Mouse (Mus musculus): ENCODE measurements around the gene Rabgap1l. TPM values are rescaled to one million over a fixed set of nuclear protein-coding genes. Genes with fewer than 3 reads are reported as not detected.

The Rabgap1l gene
- polyA plus RNA-seq, 1 experiment: 14.2 TPM

- H3K36me3 ChIP-seq (ENCODE audit: control insufficient read depth, insufficient read depth, low read length): no peaks in the 10 kb centered on the region; the same call in 1 of the 2 replicates
- no peak overlapping the region for H3K27ac ChIP-seq (ENCODE audit: control insufficient read depth, insufficient read depth, low read depth, low read length)
- no peaks in the 10 kb centered on the region for H3K4me1 ChIP-seq (ENCODE audit: control insufficient read depth, insufficient read depth, low read length)
- TF ChIP-seq CTCF (IDR thresholded peaks at IDR 0.05; ENCODE audit: control insufficient read depth, insufficient read depth, insufficient replicate concordance, low read depth, low read length) (no peak), POLR2A (IDR thresholded peaks at IDR 0.05; ENCODE audit: control insufficient read depth, low read depth, low read length) (no peak)
- H3K27me3 ChIP-seq (ENCODE audit: control insufficient read depth, insufficient read depth, low read length): no peaks in the 10 kb centered on the region
- H3K4me3 ChIP-seq (ENCODE audit: control insufficient read depth, low read depth, low read length): no peak overlapping the region
These were observed 565.8 kb downstream of the Rabgap1l start for GRCm38 (mm10) chr1:160227196-160227595.

- Histone ChIP-seq H3K4me1 (ENCODE audit: control insufficient read depth, insufficient read depth, low read length) (no peaks in the 10 kb centered on the region), H3K27ac (ENCODE audit: control insufficient read depth, insufficient read depth, low read depth, low read length) (no peak overlapping the region), H3K27me3 (ENCODE audit: control insufficient read depth, insufficient read depth, low read length) (no peaks in the 10 kb centered on the region), H3K4me3 (ENCODE audit: control insufficient read depth, low read depth, low read length) (no peak overlapping the region), H3K36me3 (ENCODE audit: control insufficient read depth, insufficient read depth, low read length) (no peaks in the 10 kb centered on the region; the same call in 1 of the 2 replicates)
- no peak for TF ChIP-seq CTCF (IDR thresholded peaks at IDR 0.05; ENCODE audit: control insufficient read depth, insufficient read depth, insufficient replicate concordance, low read depth, low read length)
These were observed 568.9 kb downstream of the Rabgap1l start for GRCm38 (mm10) chr1:160224093-160224492.

DNA sequence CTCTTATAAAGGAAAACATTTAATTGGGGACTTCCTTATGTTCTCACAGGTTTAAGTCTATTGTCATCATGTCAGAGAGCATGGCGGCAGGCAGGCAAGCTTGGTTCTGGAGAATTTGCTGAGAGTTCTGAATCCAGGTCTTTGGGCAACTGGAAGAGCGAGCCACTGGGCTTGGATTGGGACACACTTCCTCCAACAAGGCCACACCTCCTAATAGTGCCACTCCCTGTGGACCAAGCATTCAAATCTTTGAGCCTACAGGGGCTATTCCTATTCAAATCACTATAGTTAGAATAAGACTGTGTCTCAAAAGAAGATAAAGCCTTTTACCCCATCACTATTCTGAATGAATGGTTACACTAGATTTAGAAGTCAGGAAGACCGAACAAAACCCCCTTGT is 575.1 kb downstream of the Rabgap1l start:
- no peak overlapping the region for H3K4me3 ChIP-seq (ENCODE audit: control insufficient read depth, low read depth, low read length)

DNA sequence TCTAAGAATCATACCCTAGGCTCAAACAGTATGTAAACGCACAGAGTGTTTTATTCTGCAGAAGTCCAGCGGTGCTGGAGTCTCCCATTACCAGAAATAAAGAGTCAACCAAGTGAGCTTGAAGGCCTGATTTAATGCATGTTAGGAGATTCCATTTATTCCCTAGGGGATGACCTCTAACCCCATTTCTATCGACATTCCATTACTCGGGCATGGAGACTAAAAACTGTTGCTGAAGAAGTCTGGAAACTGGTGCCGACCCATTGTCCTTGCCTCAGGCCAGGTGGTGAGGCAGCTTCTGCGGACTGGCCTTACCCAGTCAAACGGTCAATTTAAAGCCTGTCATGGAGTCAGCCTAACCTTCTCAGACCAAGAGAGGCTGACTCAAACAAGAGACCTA is 578.8 kb downstream of the Rabgap1l start:
- Histone ChIP-seq H3K4me3 (ENCODE audit: control insufficient read depth, low read depth, low read length) (peak overlapping the region; percentile 65), H3K27ac (ENCODE audit: control insufficient read depth, insufficient read depth, low read depth, low read length) (no peak overlapping the region), H3K27me3 (ENCODE audit: control insufficient read depth, insufficient read depth, low read length) (no peaks in the 10 kb centered on the region), H3K36me3 (ENCODE audit: control insufficient read depth, insufficient read depth, low read length) (no peaks in the 10 kb centered on the region), H3K4me1 (ENCODE audit: control insufficient read depth, insufficient read depth, low read length) (peaks cover 3% of the 10 kb centered on the region; the same call in 1 of the 2 replicates)
- no peak for TF ChIP-seq POLR2A (IDR thresholded peaks at IDR 0.05; ENCODE audit: control insufficient read depth, low read depth, low read length)
- TF ChIP-seq CTCF (IDR thresholded peaks at IDR 0.05; ENCODE audit: control insufficient read depth, insufficient read depth, insufficient replicate concordance, low read depth, low read length): no peak

More for the DNA sequence above, 575.1 kb downstream of the Rabgap1l start:
- no peak overlapping the region for H3K27ac ChIP-seq (ENCODE audit: control insufficient read depth, insufficient read depth, low read depth, low read length)
- no peaks in the 10 kb centered on the region for H3K4me1 ChIP-seq (ENCODE audit: control insufficient read depth, insufficient read depth, low read length)
- TF ChIP-seq CTCF (IDR thresholded peaks at IDR 0.05; ENCODE audit: control insufficient read depth, insufficient read depth, insufficient replicate concordance, low read depth, low read length): no peak
- no peak for TF ChIP-seq POLR2A (IDR thresholded peaks at IDR 0.05; ENCODE audit: control insufficient read depth, low read depth, low read length)
- no peaks in the 10 kb centered on the region for H3K27me3 ChIP-seq (ENCODE audit: control insufficient read depth, insufficient read depth, low read length)
- H3K36me3 ChIP-seq (ENCODE audit: control insufficient read depth, insufficient read depth, low read length): no peaks in the 10 kb centered on the region

DNA sequence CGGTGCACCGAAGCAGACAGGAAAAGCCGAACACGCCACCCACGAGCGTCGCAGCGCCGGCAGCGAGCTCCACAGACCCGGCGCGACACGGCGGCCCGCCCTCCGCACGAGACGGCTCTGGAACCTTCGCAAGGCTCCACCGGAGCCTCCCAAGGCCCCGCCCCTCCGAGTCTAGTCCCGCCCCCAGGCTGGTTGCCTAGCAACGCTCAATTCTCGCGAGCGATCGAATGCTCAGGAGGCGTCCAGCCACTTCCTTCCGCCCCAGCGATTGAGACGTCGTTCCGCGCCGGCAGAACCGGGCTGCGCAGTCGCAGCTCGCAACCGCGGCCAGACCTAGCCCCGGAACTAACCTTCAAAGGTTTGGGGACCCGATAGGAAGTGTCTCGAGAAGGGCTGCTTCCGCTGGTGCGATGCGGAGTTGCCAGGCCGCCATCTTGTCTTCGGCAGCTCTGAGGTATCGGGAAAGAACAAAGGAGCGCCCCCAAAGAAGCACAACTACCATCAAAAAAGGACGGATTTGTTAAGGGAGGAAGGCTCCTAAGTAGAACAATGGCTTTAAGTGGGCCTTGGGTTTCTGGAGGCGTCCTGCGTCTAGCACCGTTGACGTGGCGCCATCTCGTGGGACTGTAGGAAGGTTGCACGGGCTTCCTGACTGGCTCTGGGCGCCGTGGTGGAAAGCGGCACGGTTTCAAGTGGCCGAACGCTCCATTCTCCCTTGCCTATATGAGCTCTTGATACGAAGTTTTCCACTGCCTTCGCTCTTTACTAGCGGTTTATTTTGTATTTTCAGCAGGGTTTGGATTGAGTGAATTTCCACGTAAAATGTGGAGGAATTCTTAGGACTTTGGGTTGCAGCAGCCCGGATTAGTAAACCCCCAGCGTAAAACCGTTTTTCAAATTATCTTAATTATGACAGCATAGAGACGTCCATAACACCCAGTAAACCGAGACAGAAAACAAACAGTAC is 580.0 kb downstream of the Rabgap1l start, which contains the start of gene Cacybp:
Gene Cacybp (minus strand): TSS at position 173 of the 967 bp plus-strand sequence.
- H3K36me3 ChIP-seq (ENCODE audit: control insufficient read depth, insufficient read depth, low read length): no peaks in the 10 kb centered on the region
- peak; percentile 71 for TF ChIP-seq CTCF (IDR thresholded peaks at IDR 0.05; ENCODE audit: control insufficient read depth, insufficient read depth, insufficient replicate concordance, low read depth, low read length)
- TF ChIP-seq POLR2A (IDR thresholded peaks at IDR 0.05; ENCODE audit: control insufficient read depth, low read depth, low read length): peak; percentile 76
- peaks cover 3% of the 10 kb centered on the region; the same call in 1 of the 2 replicates for H3K4me1 ChIP-seq (ENCODE audit: control insufficient read depth, insufficient read depth, low read length)
- peak within 1 kb of the TSS; percentile 99 for H3K27ac ChIP-seq (ENCODE audit: control insufficient read depth, insufficient read depth, low read depth, low read length)
- peak within 1 kb of the TSS; percentile 99 for H3K4me3 ChIP-seq (ENCODE audit: control insufficient read depth, low read depth, low read length)
- no peaks in the 10 kb centered on the region for H3K27me3 ChIP-seq (ENCODE audit: control insufficient read depth, insufficient read depth, low read length)

- Histone ChIP-seq H3K4me1 (ENCODE audit: control insufficient read depth, insufficient read depth, low read length) (peaks cover 3% of the 10 kb centered on the region; the same call in 1 of the 2 replicates), H3K27me3 (ENCODE audit: control insufficient read depth, insufficient read depth, low read length) (no peaks in the 10 kb centered on the region), H3K27ac (ENCODE audit: control insufficient read depth, insufficient read depth, low read depth, low read length) (peak overlapping the region; percentile 97), H3K36me3 (ENCODE audit: control insufficient read depth, insufficient read depth, low read length) (no peaks in the 10 kb centered on the region), H3K4me3 (ENCODE audit: control insufficient read depth, low read depth, low read length) (peak overlapping the region; percentile 99)
- TF ChIP-seq POLR2A (IDR thresholded peaks at IDR 0.05; ENCODE audit: control insufficient read depth, low read depth, low read length) (no peak), CTCF (IDR thresholded peaks at IDR 0.05; ENCODE audit: control insufficient read depth, insufficient read depth, insufficient replicate concordance, low read depth, low read length) (no peak)
These were observed 580.8 kb downstream of the Rabgap1l start for GRCm38 (mm10) chr1:160212123-160212691.

DNA sequence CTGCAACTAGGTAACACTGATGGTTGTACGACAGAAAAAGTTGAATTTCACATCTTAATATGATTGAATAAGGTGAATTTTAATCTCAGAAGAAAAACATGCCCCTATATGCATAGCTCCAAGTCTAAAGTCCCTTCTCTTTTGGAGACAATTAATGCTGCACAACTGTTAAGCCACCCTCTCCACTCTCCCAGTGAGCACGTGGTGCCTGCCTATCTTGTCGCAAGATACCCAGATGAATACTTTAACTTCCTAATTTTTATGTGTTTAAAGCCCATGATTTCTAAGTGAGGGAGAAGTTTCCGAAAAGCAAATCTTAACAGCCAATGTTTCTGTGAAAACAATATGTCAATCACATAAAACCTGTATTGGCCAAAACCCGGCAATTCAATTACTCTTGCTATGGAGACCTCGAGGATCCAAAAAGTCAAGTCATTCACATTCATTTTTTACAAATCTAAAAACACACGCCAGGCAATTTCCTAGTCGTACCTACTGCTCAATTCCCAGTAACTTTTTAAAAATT is 581.4 kb downstream of the Rabgap1l start:
- Histone ChIP-seq H3K36me3 (ENCODE audit: control insufficient read depth, insufficient read depth, low read length) (no peaks in the 10 kb centered on the region), H3K27me3 (ENCODE audit: control insufficient read depth, insufficient read depth, low read length) (no peaks in the 10 kb centered on the region), H3K27ac (ENCODE audit: control insufficient read depth, insufficient read depth, low read depth, low read length) (peak overlapping the region; percentile 97), H3K4me1 (ENCODE audit: control insufficient read depth, insufficient read depth, low read length) (peaks cover 3% of the 10 kb centered on the region; the same call in 1 of the 2 replicates), H3K4me3 (ENCODE audit: control insufficient read depth, low read depth, low read length) (peak overlapping the region; percentile 99)
- TF ChIP-seq POLR2A (IDR thresholded peaks at IDR 0.05; ENCODE audit: control insufficient read depth, low read depth, low read length): no peak
- no peak for TF ChIP-seq CTCF (IDR thresholded peaks at IDR 0.05; ENCODE audit: control insufficient read depth, insufficient read depth, insufficient replicate concordance, low read depth, low read length)
